Mouse (Mus musculus) T-helper 2 cell (primary cell): Measurements from ENCODE around the gene Exoc6b.

Experiments
- in situ Hi-C: fragments of 300-600 bp; cut with MboI, MseI; formaldehyde crosslinking; loops from one replicate; pipeline ENCODE4 v1.15.1; 2025; ENCODE audit warnings: high pct_unique_total_duplicates

The Exoc6b gene

DNA sequence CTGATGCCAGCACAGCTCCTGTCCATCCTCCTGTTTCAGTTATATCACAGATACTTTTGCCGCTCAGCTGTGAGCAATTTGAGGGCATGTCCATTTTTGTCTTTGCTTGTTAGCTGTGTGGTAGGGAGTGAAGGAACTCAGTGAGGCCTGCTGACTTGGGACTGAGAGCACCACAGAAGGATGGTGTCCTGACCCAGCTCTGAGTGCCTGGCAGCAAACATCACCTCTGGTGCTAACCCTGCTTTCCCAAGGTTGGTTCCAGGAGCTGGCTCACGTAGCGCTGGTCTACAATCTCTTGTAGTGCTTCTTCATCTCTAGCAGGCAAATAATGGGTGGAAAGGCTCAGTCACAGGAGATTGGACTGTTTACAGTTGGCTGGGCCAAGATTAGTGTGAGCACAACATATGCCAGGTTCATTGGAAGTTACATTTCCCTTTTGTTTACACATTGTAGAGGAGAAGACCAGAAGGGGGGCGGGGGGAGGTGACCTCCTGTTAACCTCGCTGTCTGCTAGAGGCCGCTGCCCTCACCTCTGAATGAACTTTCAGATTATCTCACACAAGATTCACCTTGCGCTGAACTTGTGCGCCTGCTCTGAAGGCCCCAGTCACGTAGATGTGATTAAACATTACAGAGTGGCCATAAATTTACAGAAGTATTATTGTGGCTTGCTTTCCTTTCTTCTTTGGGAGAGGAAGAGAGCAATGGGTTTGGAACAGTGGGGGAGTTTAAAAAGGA, 428.8 kb downstream of the Exoc6b start:
- in situ Hi-C loops = no loop called here

DNA sequence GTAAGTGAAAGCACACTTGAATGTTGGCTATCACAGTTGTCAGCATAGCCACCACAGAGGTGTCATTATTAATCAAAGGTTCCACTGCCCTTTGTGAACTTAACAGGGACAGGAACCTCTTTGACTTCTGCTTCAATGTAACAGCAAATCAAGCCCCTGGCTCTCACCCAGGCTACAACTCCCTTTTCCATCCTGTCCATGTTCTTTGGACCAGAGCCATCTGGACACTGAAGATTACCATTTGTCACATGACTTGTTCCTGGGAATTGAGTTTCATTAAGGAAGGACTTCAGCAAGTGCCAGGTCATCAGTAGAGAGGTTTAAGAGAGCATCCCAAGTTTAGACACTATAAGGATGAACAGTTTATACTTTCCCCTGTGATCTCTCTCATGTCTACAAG, 431.1 kb downstream of the Exoc6b start:
- in situ Hi-C loops = no loop called here

DNA sequence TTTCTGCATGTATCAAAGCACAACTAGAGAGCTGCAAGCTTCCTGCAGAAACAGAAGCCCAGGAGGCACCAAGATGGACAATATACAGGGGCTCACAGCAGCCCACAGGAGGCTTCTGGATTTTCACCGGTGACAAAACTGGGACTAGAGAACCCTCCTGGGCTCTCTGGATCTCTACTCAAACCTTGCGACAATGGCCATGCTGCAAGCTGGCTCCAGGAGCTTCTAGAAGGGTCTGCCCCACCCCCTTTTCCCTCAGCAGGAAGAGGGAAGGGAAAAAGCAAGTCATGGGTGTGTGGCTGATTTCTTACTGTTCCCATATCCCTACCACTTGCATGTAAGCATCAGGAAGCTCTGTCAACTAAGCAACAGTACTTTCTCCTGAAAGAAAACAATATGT, 437.7 kb downstream of the Exoc6b start:
- in situ Hi-C loops = no loop called here

DNA sequence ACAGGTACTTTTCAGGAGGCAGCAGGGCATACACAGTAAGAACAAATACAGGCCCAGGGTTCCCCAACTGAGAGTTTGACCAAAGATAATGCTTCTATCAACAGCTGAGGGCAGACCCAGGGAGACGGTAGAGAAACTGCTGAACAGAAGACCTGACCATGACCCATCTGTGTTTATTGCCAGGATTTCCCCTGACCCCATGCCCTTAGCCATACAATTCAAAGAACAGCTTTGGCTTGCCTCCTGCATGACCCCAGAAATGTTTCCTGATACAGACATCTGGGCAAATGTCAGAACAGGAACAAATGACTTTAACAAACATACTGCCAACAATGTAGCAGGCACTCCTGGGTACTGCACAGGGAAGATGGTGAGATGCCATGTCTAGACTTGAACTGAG, 439.0 kb downstream of the Exoc6b start:
- in situ Hi-C loops = no loop called here

DNA sequence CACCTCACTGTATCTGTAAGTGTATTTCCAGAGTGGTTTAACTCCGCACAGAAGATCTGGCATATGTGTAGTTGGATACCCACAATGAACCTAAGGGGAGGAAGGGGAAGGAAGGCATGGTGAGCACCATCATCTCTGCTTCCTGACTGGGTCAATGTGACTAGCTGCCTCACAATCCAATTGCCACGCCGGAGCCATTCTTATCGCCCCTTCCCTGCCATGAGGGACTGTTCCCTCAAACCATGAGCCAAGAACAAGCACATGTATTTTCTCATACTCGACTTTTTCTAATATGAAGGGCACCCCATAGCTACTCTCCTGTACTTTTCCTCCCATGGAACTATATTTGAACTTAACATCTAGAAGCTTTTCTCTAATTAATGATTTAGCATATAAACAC, 440.5 kb downstream of the Exoc6b start:
- in situ Hi-C loops = no loop called here

DNA sequence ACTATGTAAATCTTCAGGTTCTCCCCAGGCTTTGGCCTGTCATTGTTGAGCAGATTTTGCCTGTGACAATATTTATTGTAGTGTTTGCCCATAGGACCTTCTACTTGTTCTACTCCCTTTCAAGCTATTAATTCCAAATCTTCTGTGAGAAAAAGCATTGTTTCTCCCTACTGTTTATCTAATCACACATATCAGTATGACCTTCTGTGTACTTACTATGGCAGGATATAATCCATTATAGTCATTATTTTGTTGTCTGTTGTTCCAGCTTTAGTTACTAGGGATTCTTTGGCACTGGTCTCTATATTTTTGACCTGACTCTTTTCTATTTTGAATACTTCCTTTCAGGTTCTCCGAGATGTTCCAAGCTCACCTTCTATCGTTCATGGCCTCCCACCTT, 442.9 kb downstream of the Exoc6b start:
- in situ Hi-C loops = no loop called here

DNA sequence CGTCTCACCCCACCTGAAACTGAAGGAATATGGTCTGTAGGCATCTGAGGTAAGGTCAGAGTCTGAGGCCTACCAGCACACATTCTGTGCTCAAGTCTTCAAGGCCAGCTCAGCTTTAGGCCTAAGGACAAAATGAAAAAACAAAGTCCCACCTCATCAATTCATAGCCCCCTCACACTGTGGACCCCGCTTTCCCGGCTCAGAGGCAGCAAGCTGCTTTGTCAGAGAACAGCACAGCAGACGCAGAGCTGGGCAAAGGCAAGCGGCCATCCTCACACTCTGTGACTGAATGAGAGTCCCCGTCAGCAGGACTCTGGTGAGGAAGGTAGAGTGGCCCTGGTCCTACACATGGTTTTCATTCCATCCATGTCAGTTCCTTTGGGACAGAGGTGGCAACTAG, 450.1 kb downstream of the Exoc6b start:
- in situ Hi-C loops = no loop called here

DNA sequence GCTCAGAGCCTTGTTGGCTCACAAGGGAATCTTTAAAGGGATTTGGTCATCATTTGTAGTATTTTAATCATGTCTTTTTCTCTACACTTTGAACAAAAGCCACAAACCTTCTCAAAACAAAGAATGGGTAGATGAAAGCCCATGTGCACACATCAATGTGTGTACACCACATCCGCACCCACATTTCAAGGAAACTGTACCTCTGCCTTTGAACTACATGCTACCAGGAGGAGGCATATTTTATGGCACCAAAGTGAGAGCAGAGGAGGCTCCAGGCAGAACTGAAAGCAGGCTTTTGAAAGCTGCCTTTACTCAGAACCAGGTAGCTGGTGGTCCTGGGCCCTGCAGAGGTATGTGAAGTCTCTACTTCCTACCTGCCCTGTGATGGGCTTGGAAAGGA, 452.3 kb downstream of the Exoc6b start:
- in situ Hi-C loops = no loop called here

DNA sequence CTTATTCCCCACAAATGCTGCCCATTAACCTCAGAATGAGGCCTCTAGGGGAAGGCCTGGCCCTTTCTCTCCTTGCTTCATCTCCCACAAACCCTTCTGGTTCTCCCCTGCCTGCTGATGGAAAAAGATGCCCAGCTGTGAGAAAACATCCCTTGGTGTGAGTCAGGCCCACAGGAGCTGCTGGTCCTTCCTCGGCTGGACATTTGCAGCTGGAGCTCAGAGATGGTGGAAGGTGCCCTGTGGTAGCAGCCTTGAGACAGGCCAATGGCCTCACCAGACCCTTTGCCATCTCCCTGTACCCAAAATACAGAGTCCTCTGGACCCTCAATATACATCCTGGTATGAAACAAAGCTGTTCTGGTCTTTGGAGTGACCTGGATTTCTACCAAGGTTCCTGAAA, 452.7 kb downstream of the Exoc6b start:
- in situ Hi-C loops = no loop called here

DNA sequence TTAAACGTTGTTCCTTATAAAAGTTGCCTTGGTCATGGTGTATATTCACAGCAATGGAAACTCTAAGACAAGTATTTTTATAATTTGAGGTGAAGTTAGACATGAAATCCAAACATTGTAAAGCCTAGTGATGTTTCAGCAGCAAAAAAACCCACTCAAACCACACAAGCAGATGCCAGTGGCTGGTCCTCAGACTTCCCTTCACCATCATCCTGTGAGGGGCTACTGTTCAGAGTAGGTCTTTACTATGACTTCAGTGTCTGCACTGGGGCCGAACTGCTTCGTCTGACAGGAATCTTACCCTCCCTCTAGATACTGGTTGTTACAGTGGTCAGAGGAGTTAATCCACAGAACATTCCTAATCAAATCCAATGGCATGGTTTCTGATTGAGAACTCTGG, 455.8 kb downstream of the Exoc6b start:
- in situ Hi-C loops = no loop called here

DNA sequence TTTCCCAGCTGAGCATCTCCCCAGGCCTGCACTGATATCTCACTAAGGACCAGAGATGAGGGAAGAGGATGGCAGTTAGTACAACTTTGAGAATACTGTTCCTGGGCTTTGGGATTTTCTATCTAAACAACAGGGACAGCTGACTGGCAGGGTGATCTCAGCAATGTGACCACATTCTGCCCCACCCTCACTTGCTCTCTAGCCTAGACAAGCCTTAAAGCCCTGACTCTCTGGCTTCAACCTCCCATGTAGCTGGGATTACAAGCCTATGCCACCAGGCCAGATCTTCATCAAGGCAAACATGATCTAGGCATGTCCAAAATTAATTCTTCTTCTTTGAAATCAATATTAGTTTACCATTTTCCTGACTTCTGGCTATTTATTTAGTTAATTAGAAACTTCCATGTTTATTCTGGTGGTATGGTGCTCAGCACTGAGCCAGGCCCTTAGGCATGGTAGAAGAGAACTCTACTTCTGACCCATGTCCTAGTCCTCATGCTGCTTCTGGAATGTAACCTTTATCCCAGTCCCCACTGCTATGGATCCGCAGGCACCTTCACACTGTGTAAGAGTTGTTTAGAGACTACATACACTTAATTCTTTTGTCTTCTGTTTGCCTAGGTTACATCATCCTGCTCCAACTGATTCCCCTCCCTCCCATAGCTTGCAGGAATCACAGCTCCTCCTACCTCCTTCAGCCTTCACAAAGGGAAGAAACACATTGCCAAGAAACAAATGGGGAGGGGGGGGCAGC, 468.0 kb downstream of the Exoc6b start:
- in situ Hi-C loops = no loop called here

DNA sequence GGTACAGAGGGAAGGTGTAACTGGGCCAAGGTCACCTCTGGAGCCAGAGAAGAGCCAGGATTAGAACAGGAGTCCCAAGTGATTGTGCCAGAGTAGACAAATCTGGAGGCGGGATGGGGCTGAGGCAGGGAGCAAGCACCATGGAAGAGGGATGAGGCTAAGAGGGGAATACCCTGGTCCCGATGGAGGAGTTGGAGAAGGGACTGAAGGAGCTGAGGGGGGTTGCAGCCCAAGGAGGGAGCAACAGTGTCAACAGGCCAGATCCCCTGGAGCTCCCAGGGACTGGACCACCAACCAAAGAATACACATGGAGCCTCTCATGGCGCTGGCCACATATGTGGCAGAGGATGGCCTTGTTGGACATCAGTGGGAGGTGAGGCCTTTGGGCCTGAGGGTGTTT, 470.0 kb downstream of the Exoc6b start:
- in situ Hi-C loops = loop anchor here (10.0 kb wide), 1 partner anchor 184 kb away; no protein-coding TSS in a partner anchor

DNA sequence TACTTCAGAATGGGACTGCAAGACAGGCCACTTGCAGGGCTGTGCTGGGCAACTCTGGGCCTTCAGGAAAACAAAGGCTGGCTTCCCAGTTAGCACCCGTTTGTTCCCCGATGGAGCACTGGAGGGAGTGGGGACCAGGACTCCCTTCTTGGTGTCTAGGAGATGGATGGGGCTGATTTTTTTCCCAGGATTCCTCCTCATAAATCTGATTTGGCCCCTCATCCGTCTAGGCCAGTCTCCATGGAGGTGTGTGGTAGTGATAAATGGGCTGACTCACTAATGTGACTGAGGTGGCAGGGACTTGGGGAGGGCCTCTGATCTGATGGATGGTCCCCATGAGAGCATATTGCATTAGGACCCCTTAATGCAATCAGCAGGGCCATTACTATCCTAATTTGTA, 470.6 kb downstream of the Exoc6b start:
- in situ Hi-C loops = loop anchor here (10.0 kb wide), 1 partner anchor 184 kb away; no protein-coding TSS in a partner anchor

DNA sequence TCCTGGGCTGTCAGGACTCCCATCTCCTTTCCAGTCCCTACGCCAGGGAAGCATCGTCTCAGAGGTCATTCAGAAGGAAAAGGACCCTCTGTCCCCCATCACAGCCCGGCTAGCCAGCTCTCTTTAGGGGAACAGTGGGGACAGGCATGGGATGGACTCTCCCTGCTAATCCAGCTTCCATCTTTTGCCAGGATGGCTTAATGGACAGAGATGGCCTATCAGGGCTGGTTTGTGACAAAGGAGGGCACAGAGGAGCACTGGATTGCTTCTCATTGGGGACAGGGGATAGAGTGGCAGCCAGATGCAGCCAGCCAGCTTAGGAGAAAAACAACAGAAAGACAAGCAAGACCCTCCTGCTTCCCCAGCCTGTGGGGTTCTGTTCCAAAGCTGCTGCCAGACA, 474.7 kb downstream of the Exoc6b start:
- in situ Hi-C loops = loop anchor here (10.0 kb wide), 1 partner anchor 180 kb away; no protein-coding TSS in a partner anchor

DNA sequence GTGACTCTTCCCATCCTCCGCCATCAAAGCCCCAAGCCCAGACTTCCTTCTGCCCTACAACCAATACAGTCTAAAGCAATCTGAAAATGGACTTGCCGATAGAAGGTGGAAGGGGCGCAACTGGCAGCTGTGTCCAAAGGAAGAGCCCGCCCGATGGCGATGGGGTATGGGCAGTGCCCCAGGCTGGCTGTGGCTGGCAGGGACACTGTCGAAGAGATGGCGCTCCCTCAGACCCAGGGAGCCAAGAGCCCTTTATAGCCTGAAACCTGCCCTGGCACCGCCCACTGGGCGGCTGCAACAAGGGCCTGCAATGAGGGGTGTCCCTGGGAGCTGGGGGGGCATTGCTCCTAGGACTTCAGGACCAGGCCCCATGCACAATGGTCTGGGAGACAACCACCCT, 475.6 kb downstream of the Exoc6b start, which contains the start of gene Cyp26b1:
TSS of gene Cyp26b1 (minus strand) at position 216 of the 400 bp plus-strand sequence.
- in situ Hi-C loops = loop anchor here (10.0 kb wide), 1 partner anchor 179 kb away; no protein-coding TSS in a partner anchor

DNA sequence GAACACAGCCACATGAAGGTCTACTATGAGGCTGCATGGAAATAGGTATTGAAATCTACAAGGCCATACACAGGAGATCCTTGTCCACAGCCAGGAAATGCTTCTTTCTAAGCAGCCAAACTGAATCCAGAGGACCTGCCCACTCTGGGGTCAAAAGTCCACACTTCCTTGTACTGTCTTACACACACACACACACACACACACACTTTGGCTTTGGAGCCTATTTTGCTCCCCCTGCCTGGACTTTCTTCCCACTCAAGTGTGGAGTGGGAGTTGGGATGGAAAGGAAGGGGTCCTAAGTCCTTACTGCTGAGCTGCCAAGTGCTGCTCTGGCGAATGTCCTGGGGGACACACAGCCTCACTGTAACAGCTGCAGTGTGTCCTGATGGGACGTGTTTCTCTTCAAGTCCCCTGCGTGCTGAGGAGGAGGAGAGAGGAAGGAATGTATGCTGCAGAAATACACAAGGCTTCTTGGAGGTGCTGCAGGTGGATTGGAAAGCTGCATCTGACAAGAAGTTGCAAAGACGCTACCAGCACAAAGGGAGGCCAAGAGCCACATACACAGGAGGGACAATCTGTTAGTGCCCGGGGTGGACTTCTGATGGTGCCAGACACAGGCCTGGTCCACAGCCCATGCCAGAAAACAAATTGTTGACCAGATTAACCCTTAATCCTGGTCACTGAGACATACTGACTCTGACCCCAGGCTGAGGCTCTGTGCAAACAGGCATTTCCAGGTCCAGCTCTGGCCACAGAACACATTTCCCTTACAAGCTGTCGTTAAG, 478.2 kb downstream of the Exoc6b start:
- in situ Hi-C loops = loop anchor here (10.0 kb wide), 1 partner anchor 176 kb away; no protein-coding TSS in a partner anchor

DNA sequence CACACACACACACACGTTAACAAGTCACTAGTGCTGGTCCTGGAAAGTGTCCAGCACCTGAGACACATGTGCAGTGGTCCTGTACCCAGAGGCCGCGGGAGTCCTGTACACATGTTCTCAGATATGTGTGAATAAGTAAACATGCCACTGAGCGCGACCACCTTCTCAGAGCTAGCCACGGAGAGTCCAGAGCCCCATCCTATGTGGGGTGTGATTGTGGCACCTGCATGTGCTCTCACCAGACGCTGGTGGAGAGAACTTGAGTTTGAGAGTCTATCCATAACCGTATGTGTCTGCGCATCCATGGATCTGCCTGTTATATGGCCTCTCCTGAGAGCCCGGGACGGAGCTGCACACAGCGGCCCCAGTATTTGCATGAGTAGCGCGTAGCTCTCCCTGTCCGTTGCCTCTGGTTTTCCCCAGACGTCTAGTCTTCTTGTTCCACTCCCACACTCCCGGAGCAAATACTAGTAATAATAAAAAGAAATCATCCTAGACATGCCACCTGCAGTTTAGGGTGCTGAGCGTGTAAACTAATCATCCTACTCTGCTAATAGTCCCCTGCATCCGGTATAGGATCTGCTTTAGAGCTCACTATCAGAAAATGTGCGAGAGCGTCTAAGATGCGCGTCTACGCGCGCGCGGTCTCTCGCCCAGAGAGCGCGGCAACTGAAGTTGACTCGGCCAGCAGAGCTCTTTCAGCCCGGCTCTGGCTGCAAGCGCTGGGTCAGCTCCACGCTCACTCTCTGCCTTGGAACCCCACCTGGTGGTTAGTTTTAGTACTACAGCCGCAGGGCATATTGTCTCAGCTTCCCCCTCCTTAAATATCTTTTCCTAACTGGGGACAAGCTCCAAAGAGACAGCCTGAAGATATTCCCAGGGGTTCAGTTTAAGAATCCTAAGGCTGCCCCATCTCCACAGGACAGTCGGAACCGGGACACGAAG, 479.3 kb downstream of the Exoc6b start:
- in situ Hi-C loops = loop anchor here (10.0 kb wide), 2 partner anchors 175 to 315 kb away; no protein-coding TSS in a partner anchor

DNA sequence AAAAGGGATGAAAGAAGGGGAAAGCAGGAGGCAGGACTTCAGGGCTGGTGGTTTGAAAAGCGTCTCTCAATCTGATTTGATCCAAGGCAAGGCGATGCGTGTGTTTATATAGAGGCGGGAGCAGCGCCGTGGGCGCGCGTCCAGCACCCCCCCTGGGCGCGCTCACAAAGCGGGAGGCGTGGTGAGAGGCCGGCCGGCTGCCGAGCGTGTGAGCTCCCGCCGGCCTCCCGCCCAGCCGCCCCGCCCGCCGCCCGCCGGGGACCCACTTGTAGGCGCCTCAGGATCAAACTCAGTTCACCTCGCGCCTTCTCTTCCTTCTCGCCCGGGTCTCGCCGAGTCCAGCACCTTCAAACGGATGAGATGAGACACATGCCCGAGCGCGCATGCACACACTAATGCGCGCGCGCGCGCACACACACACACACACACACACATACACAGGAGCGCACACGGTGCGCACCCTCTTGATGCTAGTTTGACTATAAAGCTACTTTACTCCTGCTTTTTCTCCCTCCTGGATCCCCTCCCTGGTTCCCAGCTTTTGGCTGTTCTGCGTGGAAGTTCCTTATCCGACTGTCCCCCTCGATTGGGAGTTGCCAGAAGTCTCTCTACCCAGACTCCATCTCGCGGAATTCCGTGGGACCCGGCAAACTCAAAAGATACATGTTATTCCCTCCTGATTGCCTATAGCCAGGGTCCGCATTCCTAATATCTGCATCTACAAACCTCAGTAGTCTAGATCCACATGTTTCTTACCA, 480.2 kb downstream of the Exoc6b start:
- in situ Hi-C loops = loop anchor here (10.0 kb wide), 1 partner anchor 316 kb away; no protein-coding TSS in a partner anchor

DNA sequence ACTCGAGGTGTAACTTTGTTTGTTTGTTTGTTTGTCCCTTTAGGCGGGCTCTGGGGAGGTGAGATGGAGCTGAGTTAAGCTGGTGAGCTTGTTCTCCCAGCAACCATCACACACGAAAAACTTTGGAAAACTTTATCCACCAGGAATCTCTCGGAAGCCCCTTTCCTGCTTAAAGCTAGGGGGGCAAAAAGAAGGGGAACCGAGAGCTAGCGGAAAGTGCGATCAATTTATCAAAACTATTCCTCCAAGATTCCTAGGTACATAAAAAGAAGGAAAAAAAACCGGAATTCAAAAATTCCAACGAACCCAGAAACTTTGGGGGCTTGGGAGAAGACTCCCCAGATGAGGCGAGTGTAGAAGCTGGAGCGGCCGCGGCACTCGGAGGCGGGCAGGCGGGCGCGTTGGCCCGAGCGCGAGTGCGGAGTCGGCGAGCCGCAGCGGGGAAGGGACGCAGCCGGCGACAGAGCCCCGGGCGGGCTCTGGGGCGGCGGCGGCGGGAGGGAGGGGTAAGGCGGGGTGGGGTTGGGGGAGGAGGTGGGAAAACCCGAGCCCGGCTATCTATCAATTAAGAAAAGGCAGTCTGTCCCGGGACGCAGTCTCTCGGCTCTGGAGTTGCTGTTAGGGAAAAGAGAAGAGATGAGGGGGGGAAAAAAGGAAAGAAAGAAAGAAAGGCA, 481.0 kb downstream of the Exoc6b start:
- in situ Hi-C loops = loop anchor here (10.0 kb wide), 1 partner anchor 316 kb away; no protein-coding TSS in a partner anchor
